Mouse (Mus musculus) embryonic facial prominence, embryonic 14.5 days (tissue): ENCODE results near the gene Olfr48. TPM values are rescaled to one million over a fixed set of nuclear protein-coding genes. Genes with fewer than 3 reads are reported as not detected.

ENCODE experiments used
- ATAC-seq: fragments of 200-750 bp; cut with Nextera tagmentation; 2 replicates; pipeline ENCODE4 v1.8.0; 2017; ENCODE audit warnings: low read depth, moderate number of reproducible peaks, moderate TSS enrichment
- DNase-seq: peaks from one replicate; pipeline ENCODE4 v3.0.0-alpha.2; 2015; ENCODE audit warnings: low spot score
- H3K27ac ChIP-seq: fragments of 300-500 bp; sonication (generic); replicated peaks from 2 replicates; pipeline ENCODE4 v1.5.1; 2014; ENCODE audit warnings: low read depth, mild to moderate bottlenecking, low read length, moderate library complexity
- H3K27me3 ChIP-seq: fragments of 300-500 bp; sonication (generic); replicated peaks from 2 replicates; pipeline ENCODE4 v1.6.1; 2014; ENCODE audit warnings: low read length; ENCODE audit not compliant: control insufficient read depth, insufficient read depth
- H3K36me3 ChIP-seq: fragments of 300-500 bp; sonication (generic); 2 replicates; pipeline ENCODE4 v1.6.1; 2014; ENCODE audit warnings: low read length, mixed read lengths; ENCODE audit not compliant: control insufficient read depth, insufficient read depth
- H3K4me1 ChIP-seq: fragments of 300-500 bp; sonication (generic); 2 replicates; pipeline ENCODE4 v1.6.1; 2014; ENCODE audit warnings: antibody characterized with exemption, low read length; ENCODE audit not compliant: control insufficient read depth, insufficient read depth
- H3K4me2 ChIP-seq: fragments of 300-500 bp; sonication (generic); 2 replicates; pipeline ENCODE4 v1.6.1; 2014; ENCODE audit warnings: low read depth, mild to moderate bottlenecking, low read length, moderate library complexity, mixed read lengths
- H3K4me3 ChIP-seq: fragments of 300-500 bp; sonication (generic); 2 replicates; pipeline ENCODE4 v1.5.1; 2014; ENCODE audit warnings: low read depth, mild to moderate bottlenecking, low read length
- H3K9ac ChIP-seq: fragments of 300-500 bp; sonication (generic); 2 replicates; pipeline ENCODE4 v1.6.1; 2014; ENCODE audit warnings: low read depth, mild to moderate bottlenecking, low read length, moderate library complexity, mixed read lengths
- H3K9me3 ChIP-seq: fragments of 300-500 bp; sonication (generic); 2 replicates; pipeline ENCODE4 v1.6.1; 2016; ENCODE audit warnings: low read length; ENCODE audit not compliant: control insufficient read depth
- WGBS: fragments of 180-500 bp; shearing (Covaris S2); extraction: QIAGEN DNeasy Blood & Tissue Kit; methylation state at CpG from one replicate; pipeline ENCODE4 v1.1.7; 2014; 5-methylcytosine and 5-hydroxymethylcytosine counted together
- polyA plus RNA-seq: library from polyadenylated mRNA; unstranded; fragments of >200 nt; fragmentation: Nextera tagmentation; extraction: Ambion mirVana; gene quantifications from 2 replicates; pipeline ENCODE4 v1.2.1, GENCODE M21; 2014

Gene Olfr48
- not detected in 2 replicates for polyA plus RNA-seq

DNA sequence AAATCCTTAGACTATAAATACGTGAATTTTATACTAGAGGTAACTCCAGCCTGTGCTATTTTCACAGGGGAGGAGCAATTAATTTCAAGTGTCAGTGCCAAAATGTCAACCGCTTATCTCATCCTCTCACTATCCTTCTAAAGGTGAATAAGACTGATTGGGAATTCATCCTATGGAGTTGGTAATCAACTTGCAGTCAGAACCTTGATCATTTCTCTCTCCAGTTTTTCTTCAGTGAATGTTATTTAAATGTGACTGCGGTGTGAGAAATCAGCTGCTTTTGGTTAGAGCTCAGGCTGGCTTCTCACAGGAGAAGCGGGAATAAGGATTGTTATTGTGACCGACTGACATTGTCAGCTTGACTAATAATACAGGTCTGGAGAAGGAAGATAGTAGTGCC, at the start of gene Olfr48:
Gene Olfr48 (minus strand): TSS at position 101 of the 400 bp plus-strand sequence.
- Histone ChIP-seq H3K27ac (no peak within 1 kb of the TSS), H3K4me2 (no peak within 1 kb of the TSS), H3K9me3 (no peaks in the 10 kb centered on the region), H3K36me3 (no peaks in the 10 kb centered on the region), H3K4me3 (no peak within 1 kb of the TSS), H3K4me1 (no peaks in the 10 kb centered on the region), H3K9ac (no peak within 1 kb of the TSS), H3K27me3 (no peaks in the 10 kb centered on the region)
- 80% methylated on average over 5 of the region's 5 CpGs for WGBS
- no peak for DNase-seq
- ATAC-seq = no peak

DNA sequence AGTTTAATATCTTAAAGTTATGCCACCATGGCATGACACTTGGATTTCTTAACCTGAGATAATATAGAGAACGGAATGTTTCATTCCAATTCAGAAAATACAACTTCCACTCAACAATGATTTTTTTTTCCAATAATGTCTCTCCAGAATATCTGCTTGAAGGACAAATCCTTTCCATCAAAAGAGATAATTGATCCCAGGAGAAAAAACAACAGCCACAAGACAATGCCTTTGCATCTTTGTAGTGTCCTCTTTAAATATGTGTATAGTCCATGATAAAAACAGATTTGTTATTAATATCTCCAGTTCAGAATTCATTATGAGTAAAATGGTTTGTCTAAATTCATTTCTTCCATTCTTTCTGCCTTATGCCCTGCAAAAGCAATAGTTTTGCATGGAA, 30.1 kb upstream of the Olfr48 start, which contains the start of gene Olfr1257:
Gene Olfr1257 (plus strand): TSS at position 301 of the 400 bp plus-strand sequence.
- Histone ChIP-seq H3K4me3 (no peak within 1 kb of the TSS), H3K4me2 (no peak within 1 kb of the TSS), H3K27me3 (no peaks in the 10 kb centered on the region), H3K27ac (no peak within 1 kb of the TSS), H3K9me3 (no peaks in the 10 kb centered on the region), H3K9ac (no peak within 1 kb of the TSS), H3K36me3 (no peaks in the 10 kb centered on the region), H3K4me1 (no peaks in the 10 kb centered on the region)
- DNase-seq (no peak), ATAC-seq (no peak)
- WGBS = 90% methylated on average over 1 of the region's 1 CpGs

DNA sequence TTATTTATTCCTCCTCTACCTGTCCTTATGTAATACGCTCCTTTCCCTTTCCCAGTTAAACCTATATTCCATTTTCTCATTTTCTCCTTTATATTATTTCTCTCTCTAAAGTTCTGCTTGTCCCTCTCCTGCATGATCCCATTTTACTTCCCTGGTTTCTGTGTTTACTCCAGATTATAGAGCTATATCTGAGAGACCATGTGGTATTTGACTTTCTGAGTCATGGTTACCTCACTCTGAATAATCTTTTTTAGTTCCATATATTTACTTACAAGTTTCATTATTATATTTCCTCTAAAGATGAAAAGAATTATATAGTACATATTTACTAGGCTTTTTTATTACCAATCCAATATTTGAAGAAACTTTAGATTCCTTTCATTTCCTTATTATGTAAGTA, 1.2 kb upstream of the Olfr48 start:
- ATAC-seq (no peak), DNase-seq (no peak)
- H3K4me1 ChIP-seq = no peaks in the 10 kb centered on the region
- no peaks in the 10 kb centered on the region for H3K27me3 ChIP-seq
- no peak overlapping the region for H3K9ac ChIP-seq
- 85% methylated on average over 1 of the region's 1 CpGs for WGBS
- no peak overlapping the region for H3K4me3 ChIP-seq
- no peak overlapping the region for H3K27ac ChIP-seq
- no peaks in the 10 kb centered on the region for H3K9me3 ChIP-seq
- no peak overlapping the region for H3K4me2 ChIP-seq
- H3K36me3 ChIP-seq = no peaks in the 10 kb centered on the region

DNA sequence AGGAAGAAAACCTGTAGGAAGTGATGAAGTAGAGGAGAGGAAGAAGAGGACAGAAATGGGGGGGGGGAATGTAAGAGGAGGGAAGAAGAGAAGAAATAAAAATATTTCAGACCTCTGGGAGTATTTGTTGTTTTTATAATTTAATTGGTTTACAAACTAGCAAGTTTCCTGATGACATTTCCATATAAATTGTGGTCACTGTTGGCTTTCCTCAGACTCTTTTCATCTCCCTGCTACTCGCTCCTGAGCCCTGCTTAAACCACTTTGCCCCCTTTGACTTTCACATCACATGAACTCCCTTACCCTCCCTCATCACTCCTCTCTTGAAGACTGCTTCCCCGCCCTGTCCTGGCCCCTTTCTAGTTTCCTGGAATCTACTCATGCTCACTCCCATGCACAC, 6.5 kb downstream of the Olfr48 start, which contains the start of gene Olfr1256:
Gene Olfr1256 (minus strand): TSS at position 101 of the 400 bp plus-strand sequence.
- WGBS = 61% methylated on average over 2 of the region's 2 CpGs
- Histone ChIP-seq H3K27ac (no peak within 1 kb of the TSS), H3K4me3 (no peak within 1 kb of the TSS), H3K36me3 (no peaks in the 10 kb centered on the region), H3K27me3 (no peaks in the 10 kb centered on the region), H3K4me2 (no peak within 1 kb of the TSS), H3K9ac (no peak within 1 kb of the TSS), H3K4me1 (no peaks in the 10 kb centered on the region), H3K9me3 (no peaks in the 10 kb centered on the region)
- ATAC-seq = no peak
- DNase-seq = no peak

DNA sequence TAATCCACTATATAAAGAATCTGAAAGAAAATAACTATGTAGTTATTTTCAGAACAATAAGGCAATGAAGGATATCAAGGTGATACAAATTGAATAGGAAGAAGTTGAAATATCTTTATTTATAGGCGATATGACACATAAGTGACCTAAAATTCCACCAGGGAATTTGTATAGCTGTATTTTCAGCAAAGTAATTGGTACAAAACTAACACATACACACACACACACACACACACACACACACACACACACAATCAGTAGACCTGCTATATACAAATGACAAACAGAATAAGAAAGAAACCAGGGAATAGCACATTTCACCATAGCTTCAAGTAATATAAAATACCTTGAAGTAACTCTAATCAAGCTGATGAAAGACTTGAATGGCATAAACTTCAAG, 27.8 kb downstream of the Olfr48 start:
- no peak for ATAC-seq
- Histone ChIP-seq H3K9me3 (no peaks in the 10 kb centered on the region), H3K4me2 (no peak overlapping the region), H3K4me1 (no peaks in the 10 kb centered on the region), H3K27ac (no peak overlapping the region), H3K27me3 (no peaks in the 10 kb centered on the region), H3K4me3 (no peak overlapping the region), H3K9ac (no peak overlapping the region), H3K36me3 (no peaks in the 10 kb centered on the region)
- WGBS = 79% methylated on average over 1 of the region's 1 CpGs
- no peak for DNase-seq

DNA sequence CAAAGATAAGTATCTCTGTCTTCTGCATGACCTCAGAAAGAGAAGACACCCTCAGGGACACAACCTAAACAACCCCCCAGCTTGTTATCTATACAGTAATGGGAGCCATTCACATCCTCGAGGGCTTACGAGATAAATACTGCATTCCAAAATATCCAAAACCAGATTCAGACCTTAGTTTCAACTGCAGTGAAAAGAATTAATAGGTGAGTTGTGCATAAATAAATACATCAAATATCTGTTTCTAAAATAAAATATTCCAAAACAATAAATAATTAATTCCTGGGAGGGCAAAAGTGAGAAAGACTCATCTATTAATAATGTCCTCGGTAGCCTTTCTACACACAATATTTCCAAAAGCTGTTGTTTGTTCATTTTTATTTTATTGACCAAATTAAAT, 36.3 kb downstream of the Olfr48 start, which contains the start of gene Olfr1255:
Gene Olfr1255 (plus strand): TSS at position 301 of the 400 bp plus-strand sequence.
- Histone ChIP-seq H3K36me3 (no peaks in the 10 kb centered on the region), H3K9ac (no peak within 1 kb of the TSS), H3K4me3 (no peak within 1 kb of the TSS), H3K4me2 (no peak within 1 kb of the TSS), H3K27ac (no peak within 1 kb of the TSS), H3K4me1 (no peaks in the 10 kb centered on the region), H3K27me3 (no peaks in the 10 kb centered on the region), H3K9me3 (no peaks in the 10 kb centered on the region)
- DNase-seq (no peak), ATAC-seq (no peak)
- WGBS = 78% methylated on average over 3 of the region's 3 CpGs

DNA sequence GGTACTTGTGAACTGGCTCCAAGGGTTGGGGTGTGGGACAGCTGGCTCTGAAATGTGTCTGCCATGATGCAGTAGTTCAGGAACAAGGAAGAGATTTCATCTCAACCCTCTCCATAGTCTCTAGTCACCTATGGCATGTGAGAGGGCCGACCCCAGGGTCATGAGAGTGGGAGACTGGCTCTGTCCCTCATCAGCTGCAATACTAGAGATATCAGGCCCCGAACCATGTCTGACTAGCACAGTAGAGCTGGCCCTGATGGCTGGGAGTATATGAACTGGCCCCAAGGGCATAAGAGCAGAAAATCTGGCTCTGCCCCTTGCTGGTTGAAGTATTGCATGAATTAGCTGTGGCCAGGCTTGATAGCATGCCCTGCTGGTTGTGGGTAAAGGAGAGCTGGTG, 37.3 kb downstream of the Olfr48 start:
- Histone ChIP-seq H3K4me1 (no peaks in the 10 kb centered on the region), H3K27ac (no peak overlapping the region), H3K9ac (no peak overlapping the region), H3K36me3 (no peaks in the 10 kb centered on the region), H3K4me3 (no peak overlapping the region), H3K27me3 (no peaks in the 10 kb centered on the region), H3K9me3 (no peaks in the 10 kb centered on the region), H3K4me2 (no peak overlapping the region)
- ATAC-seq (no peak), DNase-seq (no peak)
- WGBS = 72% methylated on average over 2 of the region's 2 CpGs

DNA sequence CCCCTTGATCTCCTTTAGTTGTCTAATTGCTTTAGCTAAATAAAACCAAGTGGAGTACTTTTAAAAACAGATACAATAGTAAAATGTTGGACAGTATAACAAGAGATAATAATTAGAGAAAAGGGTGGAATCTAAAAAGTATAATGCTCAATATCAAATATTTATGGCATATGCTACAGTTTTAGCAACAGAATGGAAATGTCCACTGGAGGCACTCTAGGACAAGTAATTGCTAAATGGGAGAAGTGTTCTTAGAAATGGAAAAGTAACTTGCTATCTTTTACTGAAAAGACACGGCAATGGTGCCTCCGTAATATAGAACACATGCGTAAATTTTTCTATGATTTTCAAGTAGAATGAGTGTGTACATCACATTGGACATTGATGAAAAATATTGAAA, 48.4 kb downstream of the Olfr48 start:
- no peak for DNase-seq
- WGBS = 87% methylated on average over 3 of the region's 3 CpGs
- no peak overlapping the region for H3K4me3 ChIP-seq
- no peaks in the 10 kb centered on the region for H3K36me3 ChIP-seq
- no peak overlapping the region for H3K4me2 ChIP-seq
- no peak overlapping the region for H3K27ac ChIP-seq
- ATAC-seq = no peak
- no peaks in the 10 kb centered on the region for H3K9me3 ChIP-seq
- H3K9ac ChIP-seq = no peak overlapping the region
- H3K4me1 ChIP-seq = no peaks in the 10 kb centered on the region
- no peaks in the 10 kb centered on the region for H3K27me3 ChIP-seq

DNA sequence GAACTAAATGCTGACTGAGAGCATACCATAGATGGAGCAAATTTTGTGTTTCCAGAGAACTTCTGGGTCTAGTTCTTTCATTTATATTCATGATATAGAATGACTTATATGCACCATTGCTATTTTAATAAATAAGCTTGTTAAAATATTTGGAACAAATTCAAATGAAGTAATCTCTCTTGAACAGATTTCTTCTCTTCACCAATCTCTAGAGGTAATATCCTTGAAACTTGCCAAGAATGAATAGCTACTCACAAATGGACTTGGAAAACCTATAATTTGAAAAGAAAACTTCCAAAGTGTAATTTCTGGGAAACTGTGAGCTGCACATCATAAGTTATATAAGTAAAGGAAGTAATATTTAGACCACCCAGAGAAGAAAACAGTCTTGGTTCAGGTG, 54.5 kb downstream of the Olfr48 start, which contains the start of gene Olfr1254:
Gene Olfr1254 (minus strand): TSS at position 101 of the 400 bp plus-strand sequence.
- H3K36me3 ChIP-seq = no peaks in the 10 kb centered on the region
- ATAC-seq = no peak

More for the DNA sequence above, 54.5 kb downstream of the Olfr48 start, which contains the start of gene Olfr1254:
- DNase-seq = no peak
- H3K4me2 ChIP-seq = no peak within 1 kb of the TSS
- no peak within 1 kb of the TSS for H3K9ac ChIP-seq
- H3K27ac ChIP-seq = no peak within 1 kb of the TSS
- H3K9me3 ChIP-seq = no peaks in the 10 kb centered on the region
- H3K4me3 ChIP-seq = no peak within 1 kb of the TSS
- no peaks in the 10 kb centered on the region for H3K27me3 ChIP-seq
- H3K4me1 ChIP-seq = no peaks in the 10 kb centered on the region
